In the genomic region with DNA sequence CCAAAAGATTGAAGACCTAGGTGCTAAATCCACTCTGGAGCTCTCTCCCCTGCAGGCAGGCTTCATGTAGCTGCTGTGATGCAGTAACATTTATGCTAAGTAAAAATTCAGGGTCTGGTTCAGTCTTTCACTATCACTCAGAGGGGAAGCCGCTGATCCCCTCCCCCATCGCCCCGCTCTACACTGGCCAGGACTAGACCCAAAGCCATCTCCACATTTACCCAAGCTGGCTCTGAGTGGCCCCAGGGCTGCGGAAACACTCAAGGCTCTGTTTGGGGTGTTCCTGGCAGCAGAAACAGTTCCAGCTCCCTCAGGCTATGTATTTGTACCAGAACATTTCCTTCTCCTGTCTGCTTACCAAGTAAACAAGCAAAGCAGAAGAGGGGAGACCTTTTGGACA, we compare ENCODE assay signal across 11 mouse cellular contexts.
DNase-seq lines count a peak whose midpoint lies in the region; ATAC-seq and TF ChIP-seq lines count a peak whose summit lies in the region.
"Had no signal": no experiment of that assay in that cellular context is flagged by ENCODE, and none has a peak within 500 bp of the region (broad histone marks: within the 10 kb centered on the region; RNA-seq: fewer than 3 reads in every experiment).

No protein-coding gene starts in this region.

- ATAC-seq in intestine, postnatal 0 days, result no peak

- no peak overlapping the region for H3K9ac ChIP-seq in intestine, postnatal 0 days (ENCODE audit: low read depth, low read length)
- H3K9ac ChIP-seq: embryonic facial prominence, embryonic 12.5 days; heart, embryonic 12.5 days; liver, embryonic 13.5 days had no signal

- no peak for TF ChIP-seq CTCF in gastrocnemius, adult 2 months (IDR thresholded peaks at IDR 0.05)
- no peak for TF ChIP-seq CTCF in layer of hippocampus, adult 2 months (conservative IDR thresholded peaks at IDR 0.05)
- no peak for TF ChIP-seq CTCF in intestine, postnatal 0 days (IDR thresholded peaks at IDR 0.05; ENCODE audit: low read depth)

- 83% methylated on average over 4 of the region's 4 CpGs for WGBS in intestine, postnatal 0 days

- intact Hi-C loops in gastrocnemius, adult 2 months (cut with DNase I), result no loop called here

- H3K27ac ChIP-seq in gastrocnemius, adult 2 months, result peak overlapping the region; percentile 24; the same call in 1 of the 2 replicates
- H3K27ac ChIP-seq in layer of hippocampus, adult 2 months, result no peak overlapping the region
- H3K27ac ChIP-seq in intestine, postnatal 0 days (ENCODE audit: low read depth, low read length), result no peak overlapping the region
- H3K27ac ChIP-seq: embryonic facial prominence, embryonic 12.5 days; liver, embryonic 13.5 days had no signal

- no peaks in the 10 kb centered on the region for H3K27me3 ChIP-seq in intestine, postnatal 0 days (replicated peaks; ENCODE audit: control insufficient read depth, insufficient read depth, low read length)
- H3K27me3 ChIP-seq: embryonic facial prominence, embryonic 12.5 days; heart, embryonic 12.5 days; liver, embryonic 13.5 days had no signal

- no peaks in the 10 kb centered on the region for H3K9me3 ChIP-seq in intestine, postnatal 0 days (ENCODE audit: control insufficient read depth)
- H3K9me3 ChIP-seq: embryonic facial prominence, embryonic 12.5 days; heart, embryonic 12.5 days; liver, embryonic 13.5 days had no signal

- peak; percentile 32 for DNase-seq in gastrocnemius, adult 2 months
- DNase-seq in gastrocnemius, postnatal 4 days (ENCODE audit: low spot score in 2 of 2), result no peak
- peak; percentile 63 to 69 for DNase-seq in right cerebral cortex, postnatal 10 days (ENCODE audit: low spot score in 2 of 2)
- no peak for DNase-seq in right cerebral cortex, postnatal 14 days
- peak; percentile 24 to 25 for DNase-seq in layer of hippocampus, adult 2 months (ENCODE audit: low spot score in 2 of 2)
- peak; percentile 20 for DNase-seq in lung, postnatal 36 days
- no peak for DNase-seq in Muller cell, postnatal 12 days (ENCODE audit: inconsistent ontology term)
- DNase-seq: liver, embryonic 13.5 days had no signal

- H3K4me2 ChIP-seq in intestine, postnatal 0 days (replicated peaks; ENCODE audit: low read depth), result no peak overlapping the region
- H3K4me2 ChIP-seq: embryonic facial prominence, embryonic 12.5 days; heart, embryonic 12.5 days; liver, embryonic 13.5 days had no signal

- no peak overlapping the region for H3K4me3 ChIP-seq in gastrocnemius, adult 2 months
- no peak overlapping the region for H3K4me3 ChIP-seq in layer of hippocampus, adult 2 months
- no peak overlapping the region for H3K4me3 ChIP-seq in intestine, postnatal 0 days (ENCODE audit: low read depth, low read length)
- H3K4me3 ChIP-seq: embryonic facial prominence, embryonic 12.5 days; heart, embryonic 12.5 days; liver, embryonic 13.5 days had no signal

- H3K4me1 ChIP-seq in intestine, postnatal 0 days (replicated peaks; ENCODE audit: control insufficient read depth, insufficient read depth, low read length), result no peaks in the 10 kb centered on the region
- H3K4me1 ChIP-seq: liver, embryonic 13.5 days had no signal

- H3K36me3 ChIP-seq in intestine, postnatal 0 days (ENCODE audit: control insufficient read depth, insufficient read depth), result no peaks in the 10 kb centered on the region
- H3K36me3 ChIP-seq: embryonic facial prominence, embryonic 12.5 days; heart, embryonic 12.5 days; liver, embryonic 13.5 days had no signal

Comparison
In these comparisons a context has a peak if more than half of its experiments do, and no peak if none do; other contexts are left out.
1. DNase-seq: peak in gastrocnemius, adult 2 months (single experiment), right cerebral cortex, postnatal 10 days (2 of 2), layer of hippocampus, adult 2 months (2 of 2) and lung, postnatal 36 days (single experiment); none in gastrocnemius, postnatal 4 days (0 of 2), right cerebral cortex, postnatal 14 days (single experiment) and Muller cell, postnatal 12 days (single experiment).